Mouse (Mus musculus): ENCODE data around the gene Tmem210.

DNA sequence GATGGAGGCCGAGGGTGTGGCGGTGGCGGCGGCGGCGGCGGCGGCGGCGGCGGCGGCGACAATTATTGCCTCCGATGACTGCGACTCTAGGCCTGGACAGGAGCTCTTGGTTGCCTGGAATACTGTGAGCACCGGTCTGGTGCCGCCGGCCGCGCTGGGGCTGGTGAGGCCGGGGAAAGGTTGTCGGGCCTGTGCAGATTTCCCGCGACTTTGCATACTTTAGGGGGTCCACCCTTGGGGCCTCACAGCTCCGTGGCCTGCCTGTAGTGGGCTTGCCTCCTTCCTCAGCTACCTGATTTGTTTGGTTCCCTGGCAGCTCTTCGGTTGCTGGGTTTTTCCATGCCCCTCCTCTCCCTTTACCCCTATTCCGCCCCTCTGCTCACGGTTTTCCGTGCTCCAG, 15.4 kb upstream of the Tmem210 start:
- TF ChIP-seq POLR2A (IDR thresholded peaks at IDR 0.05; ENCODE audit: low read depth, low read length) (peak; percentile 44; the same call in 1 of the 2 replicates), CTCF (IDR thresholded peaks at IDR 0.05; ENCODE audit: extremely low read depth, insufficient read length, insufficient replicate concordance, low read depth, low read length) (no peak)
